Mouse (Mus musculus) urinary bladder, postnatal 25 days (tissue): Measurements from ENCODE around the gene Sertm1.

Source experiments
- DNase-seq: peaks from one replicate; pipeline ENCODE4 v3.0.0; 2022; ENCODE audit warnings: low spot score

The Sertm1 gene

GRCm38 (mm10) chr3:54915643-54916071 is at the start of gene Sertm1:
Gene Sertm1, minus strand, starts transcription at chr3:54915887.
- no peak for DNase-seq

DNA sequence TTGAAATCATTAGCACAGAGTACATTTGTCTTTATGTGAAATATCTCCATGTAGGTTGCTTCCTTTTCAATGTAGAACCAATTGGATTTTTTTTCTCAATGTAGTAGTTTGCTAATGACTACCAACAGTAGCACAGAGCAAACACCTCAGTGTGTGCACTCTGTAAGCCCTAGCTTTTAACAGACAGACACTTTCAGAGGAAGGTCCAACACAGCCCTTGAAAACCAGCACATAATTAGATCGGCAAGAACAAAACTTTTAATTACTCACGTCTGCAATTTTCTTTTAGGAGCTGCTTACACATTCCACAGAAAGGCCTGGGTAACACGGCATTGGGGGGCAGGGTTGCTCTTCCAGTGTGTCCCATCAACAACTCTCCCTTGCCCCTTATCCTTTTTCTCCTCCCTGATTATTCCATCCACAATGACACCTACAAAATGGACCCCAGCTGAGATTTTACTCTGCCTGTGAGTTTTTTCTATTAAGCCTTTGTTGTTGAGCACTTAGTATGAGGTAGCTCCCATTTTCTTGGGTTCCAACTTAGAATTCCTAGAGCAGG is 49.3 kb upstream of the Sertm1 start:
- no peak for DNase-seq

- DNase-seq: no peak
These were observed 27.6 kb upstream of the Sertm1 start for GRCm38 (mm10) chr3:54943067-54943810.

DNA sequence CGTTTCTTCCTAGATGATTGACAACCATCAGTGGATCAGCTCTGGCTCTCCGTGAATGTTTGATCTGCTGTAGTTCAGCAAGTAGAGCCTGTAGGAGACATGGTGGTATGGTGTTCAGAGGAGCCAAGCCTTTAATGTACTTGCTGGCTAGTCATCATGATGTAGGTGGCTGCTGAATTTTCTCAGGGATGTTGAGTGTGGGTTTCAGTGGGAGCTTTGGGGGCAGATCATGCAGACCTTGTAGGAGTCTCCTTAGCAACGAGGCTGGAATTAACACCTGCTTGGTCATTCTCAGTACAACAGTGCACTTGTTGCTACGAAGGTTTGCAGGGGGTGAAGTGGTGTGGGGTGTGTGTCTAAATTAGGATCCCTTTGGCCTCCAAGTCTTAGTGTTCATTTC is 18.8 kb upstream of the Sertm1 start:
- no peak for DNase-seq

DNA sequence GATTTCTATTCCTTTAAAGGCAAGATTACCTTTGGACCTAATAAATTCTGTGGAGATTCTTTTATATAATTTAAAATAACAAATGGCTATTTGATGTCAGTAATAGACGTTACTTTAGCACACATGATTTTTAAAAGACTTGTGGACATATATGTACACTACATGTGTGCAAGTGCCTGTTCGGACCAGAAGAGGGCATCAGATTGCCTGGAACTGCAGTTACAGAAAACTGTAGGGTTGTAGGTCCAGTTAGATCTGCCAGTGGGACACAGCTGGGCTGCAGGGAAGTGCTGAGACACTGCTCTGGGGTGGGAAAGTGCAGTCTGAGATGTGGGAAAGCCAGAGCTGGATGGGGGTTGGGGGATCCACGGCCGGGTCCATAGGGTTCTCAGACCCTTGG is 16.9 kb upstream of the Sertm1 start:
- DNase-seq: no peak

DNA sequence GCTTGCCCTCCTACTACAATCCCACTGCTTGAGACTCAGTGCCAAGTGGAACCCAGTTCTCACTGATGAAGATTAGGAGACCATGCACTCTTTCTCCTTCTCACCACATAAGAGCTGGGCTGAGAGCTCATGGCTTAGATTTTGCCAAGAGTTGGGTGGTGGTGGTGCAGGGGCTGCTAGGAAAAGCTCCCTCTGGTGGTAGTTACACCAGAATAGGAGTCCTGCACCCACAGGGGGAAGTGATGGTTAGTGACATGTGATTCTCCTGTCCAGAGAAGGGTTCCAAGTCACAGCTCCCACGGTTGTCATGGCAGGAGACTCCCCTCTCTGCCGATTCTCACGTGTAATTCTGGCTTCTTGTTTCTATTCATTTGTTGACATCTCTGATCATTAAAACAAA is 4.7 kb upstream of the Sertm1 start:
- no peak for DNase-seq

- no peak for DNase-seq
These were observed 643 bp downstream of the Sertm1 start for GRCm38 (mm10) chr3:54914845-54915642.

- no peak for DNase-seq
These were observed 6.8 kb downstream of the Sertm1 start for GRCm38 (mm10) chr3:54908878-54909277.

DNA sequence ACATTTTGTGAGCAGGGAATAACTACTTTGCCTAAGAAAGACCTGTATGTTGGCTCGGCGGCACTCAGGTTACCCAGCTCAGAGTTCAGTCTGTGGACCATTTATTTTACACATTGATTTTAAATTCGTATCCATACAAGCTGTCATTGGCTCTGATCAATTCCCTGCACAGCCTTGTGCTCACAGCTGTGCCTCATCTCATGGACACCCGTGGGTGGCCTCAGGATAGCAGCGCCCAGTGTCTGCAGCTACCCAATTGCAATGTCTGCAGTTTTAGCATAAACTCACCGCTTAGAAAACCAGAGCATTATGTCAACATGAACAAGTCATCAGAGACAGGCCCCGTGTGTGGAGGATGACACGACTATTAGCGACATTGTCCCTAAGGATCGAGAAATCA is 17.7 kb downstream of the Sertm1 start:
- DNase-seq: no peak

DNA sequence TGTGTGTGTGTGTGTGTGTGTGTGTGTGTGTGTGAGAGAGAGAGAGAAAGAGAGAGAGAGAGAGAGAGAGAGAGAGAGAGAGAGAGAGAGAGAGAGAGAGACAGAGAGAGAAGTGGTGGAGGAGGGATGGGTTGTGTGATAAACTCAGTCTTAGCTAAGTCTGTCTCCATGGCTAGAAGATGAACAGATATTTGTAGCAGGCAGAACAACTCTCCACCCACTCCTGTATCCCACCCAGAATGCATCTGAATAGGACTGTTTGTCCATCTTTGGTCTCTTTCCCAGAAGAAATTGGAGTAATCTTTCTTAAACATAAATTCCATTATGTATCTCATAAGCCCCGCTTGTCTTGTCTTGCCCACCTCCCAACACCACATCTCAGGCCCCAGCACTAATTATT is 20.8 kb downstream of the Sertm1 start:
- no peak for DNase-seq

DNA sequence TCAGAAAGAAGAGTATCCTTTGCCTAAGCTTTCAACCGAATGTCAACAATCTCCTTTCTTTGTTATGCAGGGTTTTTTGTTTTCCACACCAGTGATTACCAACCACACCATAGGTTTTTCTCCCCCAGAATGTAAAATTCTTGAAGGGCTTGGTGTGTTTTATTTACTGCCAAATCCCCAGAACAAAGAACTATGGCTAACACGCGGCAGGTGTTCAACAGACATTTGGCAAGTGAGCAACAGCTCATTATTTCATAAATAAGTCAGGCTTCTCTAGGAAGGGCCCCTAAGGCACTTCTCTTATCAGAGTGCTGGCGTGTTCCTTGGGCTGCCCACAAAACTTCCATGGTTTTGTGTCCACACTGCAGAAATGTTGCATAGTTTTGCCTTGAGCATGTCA is 23.5 kb downstream of the Sertm1 start:
- no peak for DNase-seq

DNA sequence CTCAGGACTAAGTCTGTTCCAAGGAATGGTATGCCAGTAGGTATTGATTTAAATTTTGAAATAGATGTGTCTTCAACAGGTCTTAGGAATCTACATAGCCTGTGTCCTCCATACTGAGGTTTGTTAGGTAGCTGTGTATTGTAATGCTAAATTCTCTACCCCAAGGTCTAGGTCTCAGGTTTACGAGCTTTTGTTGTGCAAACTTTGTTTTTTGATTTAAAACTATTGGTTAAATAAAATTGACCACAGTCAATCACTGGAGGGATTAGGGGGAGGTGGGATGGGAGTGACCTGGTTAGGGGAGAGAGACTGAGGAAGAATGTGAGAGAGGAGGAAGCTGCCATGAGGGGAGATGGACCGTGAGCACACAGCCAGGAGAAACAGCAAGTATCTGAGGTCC is 29.2 kb downstream of the Sertm1 start:
- no peak for DNase-seq
